Mouse (Mus musculus) urinary bladder, adult 2 months (tissue): ENCODE data around the gene Hist1h2bf. TPM values are rescaled to one million over a fixed set of nuclear protein-coding genes. Genes with fewer than 3 reads are reported as not detected.

ENCODE experiments used
- DNase-seq: peaks from one replicate; pipeline ENCODE4 v3.0.0; 2022; ENCODE audit warnings: low spot score
- polyA plus RNA-seq: library from polyadenylated mRNA; depleted of rRNA; stranded (reverse); fragments of >200 nt; gene quantifications from 2 replicates; pipeline ENCODE4 v1.2.3, GENCODE M21; 2012; rRNA removed

Gene Hist1h2bf
- polyA plus RNA-seq, 1 experiment, result not detected

GRCm38 (mm10) chr13:23529480-23530165 lies 44.4 kb downstream of the Hist1h2bf start:
- no peak for DNase-seq

DNA sequence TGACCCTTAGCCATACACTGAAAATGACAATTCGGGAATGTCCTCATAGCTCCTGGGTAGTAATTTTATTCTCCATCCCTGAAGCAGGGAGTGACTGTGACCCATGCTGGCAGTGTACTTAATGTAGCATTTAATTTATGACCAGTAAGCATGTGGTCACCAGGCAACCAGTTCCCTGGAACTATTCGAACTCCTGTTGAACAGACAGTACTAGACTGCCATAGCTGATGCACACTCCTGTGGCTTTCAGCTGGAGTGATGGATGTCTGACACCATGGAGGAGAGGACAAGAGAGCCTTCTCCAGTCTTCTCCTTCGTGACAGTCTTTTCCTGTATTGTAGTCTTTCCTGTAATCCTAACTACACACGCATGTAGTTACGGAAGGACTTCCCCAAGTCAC lies 45.0 kb downstream of the Hist1h2bf start:
- DNase-seq, result no peak

DNA sequence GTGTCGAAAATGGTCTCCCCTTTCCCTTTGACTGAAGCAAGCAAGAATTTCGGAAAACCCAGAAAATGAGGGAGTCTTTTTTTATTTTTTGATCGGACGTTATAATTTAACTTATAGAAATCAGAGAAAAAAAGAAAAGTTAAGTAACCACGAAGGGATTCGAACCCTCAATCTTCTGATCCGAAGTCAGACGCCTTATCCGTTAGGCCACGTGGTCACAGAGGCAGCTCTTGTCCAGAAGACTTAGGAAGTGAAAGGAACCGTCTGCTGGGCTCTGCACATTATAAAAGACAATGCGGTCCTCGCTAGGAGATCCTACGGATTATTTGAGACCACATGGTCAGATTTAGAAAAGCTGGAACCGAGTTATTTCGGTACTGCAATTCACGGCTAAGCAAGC lies 47.7 kb downstream of the Hist1h2bf start:
- peak; percentile 86 for DNase-seq

- no peak for DNase-seq
Measured at GRCm38 (mm10) chr13:23525901-23526300, 48.1 kb downstream of the Hist1h2bf start.

- DNase-seq, result peak; percentile 58
Measured at GRCm38 (mm10) chr13:23524654-23525053, 49.3 kb downstream of the Hist1h2bf start.

DNA sequence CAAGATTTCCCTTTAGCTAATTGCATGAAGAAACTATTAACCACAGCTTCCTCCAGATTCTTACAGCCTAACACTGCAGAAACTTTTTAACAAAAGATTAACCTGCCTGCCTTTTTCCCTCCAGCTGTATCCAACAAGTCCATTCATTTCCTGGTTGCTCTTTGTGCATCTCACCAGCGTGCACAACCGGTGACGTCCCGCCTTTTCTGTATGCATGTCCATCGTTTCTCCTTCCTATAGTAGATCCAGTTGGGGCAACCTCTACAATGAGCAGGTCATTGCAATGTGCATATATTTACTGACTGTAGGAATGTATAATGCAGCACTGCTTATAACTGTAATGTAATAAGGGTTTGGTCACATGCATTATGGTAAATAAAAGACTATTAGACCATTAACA lies 50.0 kb downstream of the Hist1h2bf start:
- DNase-seq, result no peak

Other genes with a start within 250 kb of the Hist1h2bf start
- gene Zfp322a, start 205.0 kb downstream of the Hist1h2bf start, polyA plus RNA-seq, result 12.7 and 15.8 TPM in 2 replicates
- gene Abt1, start 150.3 kb downstream of the Hist1h2bf start, polyA plus RNA-seq, result 7.9 TPM in 2 replicates
- not detected in 2 replicates for gene Btn1a1, start 108.3 kb downstream of the Hist1h2bf start, polyA plus RNA-seq
- 0.04 TPM in 1 of 2 replicates, not detected in the other for gene Btn2a2, start 85.3 kb downstream of the Hist1h2bf start, polyA plus RNA-seq
- gene Hist1h4h, start 43.1 kb downstream of the Hist1h2bf start, polyA plus RNA-seq, result 27.8 and 30.5 TPM in 2 replicates
- 1.3 and 5.2 TPM in 2 replicates for gene Hist1h2af, start 40.3 kb downstream of the Hist1h2bf start, polyA plus RNA-seq
- 0.40 and 0.90 TPM in 2 replicates for gene Hist1h3g, start 38.8 kb downstream of the Hist1h2bf start, polyA plus RNA-seq
- 0.60 and 0.69 TPM in 2 replicates for gene Hist1h2bh, start 30.8 kb downstream of the Hist1h2bf start, polyA plus RNA-seq
- 0.44 and 0.78 TPM in 2 replicates for gene Hist1h3f, start 30.1 kb downstream of the Hist1h2bf start, polyA plus RNA-seq
- gene Hist1h4f, start 22.5 kb downstream of the Hist1h2bf start, polyA plus RNA-seq, result 0.26 and 0.78 TPM in 2 replicates
- 0.62 and 0.90 TPM in 2 replicates for gene Hist1h1d, start 20.9 kb downstream of the Hist1h2bf start, polyA plus RNA-seq
- 0.83 and 1.6 TPM in 2 replicates for gene Hist1h3e, start 11.8 kb downstream of the Hist1h2bf start, polyA plus RNA-seq
- 0.15 and 0.53 TPM in 2 replicates for gene Hist1h2ae, start 3.0 kb downstream of the Hist1h2bf start, polyA plus RNA-seq
- 7.4 and 9.9 TPM in 2 replicates for gene Hist1h2bg, start 2.8 kb downstream of the Hist1h2bf start, polyA plus RNA-seq
- gene Hist1h2ad, start 185 bp upstream of the Hist1h2bf start, polyA plus RNA-seq, result 1.6 and 1.9 TPM in 2 replicates
- 2.5 and 2.6 TPM in 2 replicates for gene Hist1h3d, start 1.6 kb upstream of the Hist1h2bf start, polyA plus RNA-seq
- gene Hist1h4d, start 7.4 kb upstream of the Hist1h2bf start, polyA plus RNA-seq, result 0.47 and 3.4 TPM in 2 replicates
- 2.6 and 3.4 TPM in 2 replicates for gene Hist1h2be, start 46.9 kb upstream of the Hist1h2bf start, polyA plus RNA-seq
- 1.1 and 2.4 TPM in 2 replicates for gene Hist1h1e, start 48.4 kb upstream of the Hist1h2bf start, polyA plus RNA-seq
- gene Hist1h2ac, start 109.8 kb upstream of the Hist1h2bf start, polyA plus RNA-seq, result 0.45 and 0.86 TPM in 2 replicates
- 193 and 203 TPM in 2 replicates for gene Hist1h2bc, start 110.0 kb upstream of the Hist1h2bf start, polyA plus RNA-seq
- gene Hist1h1t, start 121.6 kb upstream of the Hist1h2bf start, polyA plus RNA-seq, result not detected in 2 replicates
- gene Hist1h4c, start 124.3 kb upstream of the Hist1h2bf start, polyA plus RNA-seq, result 0.47 and 1.7 TPM in 2 replicates
- 13.8 and 14.8 TPM in 2 replicates for gene Hfe, start 136.7 kb upstream of the Hist1h2bf start, polyA plus RNA-seq
- gene Hist1h1c, start 164.6 kb upstream of the Hist1h2bf start, polyA plus RNA-seq, result 125 and 170 TPM in 2 replicates
- gene Hist1h3c, start 171.4 kb upstream of the Hist1h2bf start, polyA plus RNA-seq, result 0.48 and 0.84 TPM in 2 replicates
- gene Hist1h2bb, start 172.5 kb upstream of the Hist1h2bf start, polyA plus RNA-seq, result 0.43 and 0.49 TPM in 2 replicates
- 0.60 TPM in 1 of 2 replicates, not detected in the other for gene Hist1h2ab, start 176.9 kb upstream of the Hist1h2bf start, polyA plus RNA-seq
- 0.48 and 0.52 TPM in 2 replicates for gene Hist1h3b, start 178.1 kb upstream of the Hist1h2bf start, polyA plus RNA-seq
- 0.75 and 0.94 TPM in 2 replicates for gene Hist1h4b, start 182.8 kb upstream of the Hist1h2bf start, polyA plus RNA-seq
- 0.48 and 1.2 TPM in 2 replicates for gene Hist1h4a, start 187.0 kb upstream of the Hist1h2bf start, polyA plus RNA-seq
- 0.34 and 0.66 TPM in 2 replicates for gene Hist1h3a, start 188.2 kb upstream of the Hist1h2bf start, polyA plus RNA-seq
- gene Hist1h1a, start 189.5 kb upstream of the Hist1h2bf start, polyA plus RNA-seq, result not detected in 2 replicates
- gene Trim38, start 195.7 kb upstream of the Hist1h2bf start, polyA plus RNA-seq, result 0.25 and 0.36 TPM in 2 replicates
- not detected in 2 replicates for gene Slc17a2, start 232.8 kb upstream of the Hist1h2bf start, polyA plus RNA-seq